Mouse (Mus musculus) retina, postnatal 1 day (tissue): ENCODE measurements around the gene Eps8l3.
"Not testable (repeated sequence)": the region's sequence is repeated elsewhere in the genome, so short reads cannot be mapped to it uniquely, and the experiment has no call there.

Source experiments
- DNase-seq: peaks from one replicate; pipeline ENCODE4 v3.0.0-alpha.2; 2012

Eps8l3 gene

DNA sequence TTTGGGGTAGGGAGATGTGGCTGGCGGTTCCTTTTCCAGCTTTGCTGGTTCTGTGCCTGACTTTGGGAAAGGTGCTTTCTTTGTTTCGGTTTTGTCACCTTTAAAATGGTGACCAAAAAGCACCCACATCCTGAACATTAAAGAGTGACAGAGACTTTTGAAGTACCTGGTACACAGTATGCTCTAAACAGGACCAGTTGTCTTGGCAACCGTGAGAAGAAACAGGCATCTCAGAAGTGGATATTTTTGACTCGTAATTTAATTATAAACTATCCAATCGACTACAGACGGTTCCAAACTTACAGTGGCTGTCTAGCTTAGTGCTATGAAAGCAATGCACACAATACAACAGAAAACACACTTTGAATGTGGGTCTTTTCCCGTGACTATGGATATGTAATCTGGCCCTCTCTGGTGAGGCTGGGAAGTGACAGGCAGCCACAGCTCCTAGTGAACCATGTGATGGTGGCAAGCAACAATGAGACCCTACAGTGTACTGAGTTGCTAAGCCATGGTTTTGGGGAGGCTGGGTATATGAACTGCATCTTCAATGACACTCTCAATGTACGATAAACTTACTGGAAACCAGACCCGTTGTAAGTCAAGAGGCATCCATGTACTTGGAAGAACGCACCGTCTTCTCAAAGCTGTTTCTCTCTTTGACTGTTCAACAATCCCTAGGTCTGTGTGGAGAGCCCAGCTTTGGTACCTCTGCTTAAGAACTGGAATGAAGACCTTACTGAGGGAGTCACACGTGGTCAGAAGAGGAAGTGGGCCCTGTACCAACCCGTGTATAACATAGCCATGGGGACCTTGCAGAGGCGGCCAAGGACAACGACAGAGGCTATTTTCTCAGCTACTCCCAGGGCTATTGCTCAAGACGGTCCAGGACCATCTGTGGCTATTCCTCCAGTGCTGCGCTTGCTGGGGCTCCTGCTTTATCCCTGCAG is 23.5 kb upstream of the Eps8l3 start:
- DNase-seq: no peak

DNA sequence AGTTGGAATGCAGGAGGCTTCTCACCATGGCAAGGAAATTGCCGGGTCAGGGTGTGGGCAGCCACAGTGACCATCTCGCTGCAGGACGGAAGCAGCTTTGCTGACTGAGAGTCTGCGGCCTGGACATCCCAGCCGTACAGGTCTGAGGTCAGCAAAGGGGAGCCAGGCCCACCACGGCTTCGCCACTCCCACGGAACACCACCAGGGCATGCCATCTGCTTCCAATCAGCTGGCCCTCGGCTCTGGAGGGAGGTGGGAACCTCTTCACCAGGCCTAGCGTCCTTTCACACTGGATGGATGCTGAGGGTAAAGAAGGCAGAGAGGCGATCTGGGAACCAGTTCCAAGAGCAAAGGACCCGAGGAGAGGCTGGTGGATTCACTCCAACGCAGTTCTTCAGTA is 21.7 kb upstream of the Eps8l3 start:
- no peak for DNase-seq

DNA sequence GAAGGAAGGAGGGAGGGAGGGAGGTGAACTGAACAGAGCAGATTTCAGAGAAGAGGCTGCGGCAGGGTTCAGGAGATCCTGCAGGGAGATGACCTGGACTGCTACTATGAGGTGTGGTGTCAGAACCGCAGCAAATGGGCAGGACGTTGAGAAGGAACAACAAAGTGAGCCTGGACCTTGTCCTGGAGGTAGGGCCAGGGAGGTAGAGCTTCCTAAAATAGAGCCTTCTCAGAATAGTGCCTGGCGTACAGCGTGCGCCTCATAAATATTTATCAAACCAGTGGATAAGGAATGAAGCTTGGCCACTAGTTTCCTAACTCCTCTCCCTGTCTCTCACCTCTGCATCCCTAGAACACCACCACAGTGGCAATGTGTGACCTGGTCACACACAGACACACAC is 19.4 kb upstream of the Eps8l3 start:
- DNase-seq: no peak

DNA sequence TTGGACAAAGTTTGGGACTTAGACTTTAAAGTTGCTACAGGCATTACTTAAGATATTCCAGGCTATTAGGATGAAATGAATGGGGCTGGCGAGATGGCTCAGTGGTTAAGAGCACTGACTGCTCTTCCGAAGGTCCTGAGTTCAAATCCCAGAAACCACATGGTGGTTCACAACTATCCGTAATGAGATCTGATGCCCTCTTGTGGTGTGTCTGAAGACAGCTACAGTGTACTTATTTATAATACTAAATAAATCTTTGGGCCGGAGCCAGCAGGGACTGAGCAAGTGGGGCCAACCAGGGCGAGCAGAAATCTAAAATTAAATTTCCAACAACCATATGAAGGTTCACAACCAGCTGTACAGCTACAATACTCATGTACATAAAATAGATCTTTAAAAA is 15.5 kb upstream of the Eps8l3 start:
- DNase-seq: not testable (repeated sequence)

- DNase-seq: no peak
These were observed 14.6 kb upstream of the Eps8l3 start for GRCm38 (mm10) chr3:107862471-107862870.

GRCm38 (mm10) chr3:107863471-107863870 is 13.6 kb upstream of the Eps8l3 start:
- no peak for DNase-seq

DNA sequence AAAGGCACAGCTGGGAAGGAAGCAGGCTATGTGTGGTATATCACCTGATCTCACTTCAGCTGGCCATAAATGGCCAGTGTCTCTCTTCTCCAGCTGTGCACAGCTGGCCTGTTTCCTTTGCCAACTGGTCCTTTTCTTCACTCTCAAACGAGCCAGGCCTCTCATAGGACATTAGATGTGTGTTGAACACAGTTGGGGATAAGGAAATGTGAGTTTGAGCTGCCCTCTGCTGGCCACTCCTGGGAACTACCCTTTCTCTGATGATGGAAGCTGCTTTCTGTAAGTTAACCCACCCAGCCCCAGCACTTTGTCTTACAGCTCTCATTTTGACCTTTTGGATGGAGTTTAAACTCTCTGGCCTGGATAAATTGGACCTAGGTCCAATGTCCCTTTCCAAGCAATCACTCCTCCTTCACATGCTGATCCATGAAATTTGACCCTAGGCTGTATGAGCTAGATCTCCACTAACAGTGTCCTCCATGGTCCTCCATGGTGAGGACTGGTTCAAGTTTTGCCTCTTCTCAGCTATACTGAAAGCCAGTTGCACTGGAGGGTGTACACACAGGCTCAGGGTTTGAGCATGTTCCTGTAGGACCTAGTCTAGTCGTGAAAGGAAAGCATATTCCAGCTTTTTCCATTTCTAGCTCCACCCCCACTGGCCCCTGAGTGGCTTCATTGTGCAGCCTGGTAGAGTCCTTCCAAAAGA is 13.0 kb upstream of the Eps8l3 start:
- peak; percentile 92 for DNase-seq

- DNase-seq: no peak
These were observed 11.5 kb upstream of the Eps8l3 start for GRCm38 (mm10) chr3:107865364-107866091.

GRCm38 (mm10) chr3:107867086-107867485 is 9.9 kb upstream of the Eps8l3 start:
- peak; percentile 94 for DNase-seq

GRCm38 (mm10) chr3:107868452-107868851 is 8.6 kb upstream of the Eps8l3 start:
- peak; percentile 39 for DNase-seq

DNA sequence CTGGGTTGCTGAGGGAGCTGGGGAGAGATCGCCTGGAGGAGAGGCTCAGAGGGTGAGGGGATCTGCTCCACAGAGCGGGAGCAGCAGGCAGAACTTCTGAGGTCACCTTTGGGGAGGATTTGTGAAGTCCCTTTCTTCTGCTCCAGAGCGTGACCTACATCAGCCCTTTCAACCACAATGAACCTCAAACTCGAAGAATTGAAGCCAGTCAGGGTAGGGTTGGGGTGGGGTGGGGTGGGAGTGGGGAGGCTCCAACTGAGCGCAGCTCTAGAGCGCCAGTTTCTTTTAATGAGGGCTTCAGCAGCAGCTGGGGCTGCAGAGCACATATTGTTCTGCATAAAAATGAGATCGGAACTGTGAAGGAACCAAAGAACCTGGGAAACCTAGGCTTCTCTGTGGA is 7.9 kb upstream of the Eps8l3 start:
- peak; percentile 94 for DNase-seq

DNA sequence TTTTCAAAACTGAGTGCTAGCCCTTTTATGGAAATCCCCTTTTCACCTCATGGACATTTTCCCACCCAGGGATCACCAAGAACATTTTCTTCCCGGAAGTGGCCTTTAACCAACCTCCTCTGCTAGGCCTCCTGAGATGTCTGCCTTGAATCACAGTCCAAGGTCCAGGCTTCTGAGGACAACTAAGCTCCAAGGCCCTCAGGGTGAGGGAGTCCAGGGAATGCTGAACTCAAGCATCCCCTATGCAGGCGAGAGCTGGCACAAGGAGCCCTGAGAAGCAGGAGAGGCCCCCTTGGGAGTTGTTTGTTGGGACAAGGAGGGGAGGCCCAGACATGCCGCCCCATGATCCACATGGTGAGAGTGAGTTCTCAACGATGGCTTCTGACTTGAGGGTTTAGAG is 7.1 kb upstream of the Eps8l3 start:
- DNase-seq: no peak

- DNase-seq: no peak
These were observed 3.4 kb upstream of the Eps8l3 start for GRCm38 (mm10) chr3:107873335-107874251.

GRCm38 (mm10) chr3:107875231-107875630 is 1.8 kb upstream of the Eps8l3 start:
- DNase-seq: no peak

DNA sequence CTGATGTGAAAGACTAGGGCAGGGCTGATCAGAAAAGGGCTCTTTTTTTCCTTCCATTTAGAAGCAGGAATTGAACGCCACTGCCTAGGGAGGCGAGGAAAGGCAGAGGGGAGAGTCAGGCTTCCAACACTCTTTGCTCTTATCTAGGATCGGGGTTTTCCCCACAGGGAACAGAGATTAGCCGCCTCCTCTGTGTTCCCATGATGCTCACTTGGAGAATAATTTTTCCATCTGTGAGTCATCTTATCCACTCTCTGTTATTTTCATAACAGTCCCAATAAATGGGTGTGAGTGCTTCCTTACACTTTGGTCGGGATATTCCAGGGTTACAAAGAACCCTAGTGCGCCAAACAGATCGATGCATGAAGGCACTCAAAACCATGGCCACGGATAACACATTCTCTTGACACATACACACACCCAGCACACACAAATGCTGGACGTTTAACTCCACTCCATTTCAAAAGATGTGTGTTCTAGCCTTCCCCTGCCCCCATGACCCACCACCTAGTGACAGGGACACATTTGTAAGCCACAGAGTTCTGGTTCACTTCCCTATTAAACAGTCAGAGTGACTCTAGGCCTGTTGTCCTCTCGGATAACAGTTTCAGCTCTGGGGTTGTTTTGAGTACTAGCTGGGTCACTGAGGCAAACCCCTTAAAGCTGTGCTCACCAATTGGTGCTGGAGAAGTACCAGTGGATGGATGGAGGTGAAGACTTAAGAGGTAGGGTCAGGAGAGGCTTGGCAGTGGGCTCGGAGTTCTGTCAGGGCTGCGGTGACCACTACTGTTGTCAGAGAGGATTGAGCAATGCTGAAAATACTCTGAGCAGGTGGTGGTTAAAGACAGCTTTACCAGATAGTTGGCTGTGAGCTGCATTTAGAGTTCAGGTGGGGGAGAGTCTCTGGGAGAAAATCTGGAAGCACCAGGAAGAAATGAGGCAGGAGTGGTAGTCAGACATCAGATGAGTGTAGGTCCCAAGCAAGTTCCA is 1.0 kb downstream of the Eps8l3 start:
- no peak for DNase-seq

DNA sequence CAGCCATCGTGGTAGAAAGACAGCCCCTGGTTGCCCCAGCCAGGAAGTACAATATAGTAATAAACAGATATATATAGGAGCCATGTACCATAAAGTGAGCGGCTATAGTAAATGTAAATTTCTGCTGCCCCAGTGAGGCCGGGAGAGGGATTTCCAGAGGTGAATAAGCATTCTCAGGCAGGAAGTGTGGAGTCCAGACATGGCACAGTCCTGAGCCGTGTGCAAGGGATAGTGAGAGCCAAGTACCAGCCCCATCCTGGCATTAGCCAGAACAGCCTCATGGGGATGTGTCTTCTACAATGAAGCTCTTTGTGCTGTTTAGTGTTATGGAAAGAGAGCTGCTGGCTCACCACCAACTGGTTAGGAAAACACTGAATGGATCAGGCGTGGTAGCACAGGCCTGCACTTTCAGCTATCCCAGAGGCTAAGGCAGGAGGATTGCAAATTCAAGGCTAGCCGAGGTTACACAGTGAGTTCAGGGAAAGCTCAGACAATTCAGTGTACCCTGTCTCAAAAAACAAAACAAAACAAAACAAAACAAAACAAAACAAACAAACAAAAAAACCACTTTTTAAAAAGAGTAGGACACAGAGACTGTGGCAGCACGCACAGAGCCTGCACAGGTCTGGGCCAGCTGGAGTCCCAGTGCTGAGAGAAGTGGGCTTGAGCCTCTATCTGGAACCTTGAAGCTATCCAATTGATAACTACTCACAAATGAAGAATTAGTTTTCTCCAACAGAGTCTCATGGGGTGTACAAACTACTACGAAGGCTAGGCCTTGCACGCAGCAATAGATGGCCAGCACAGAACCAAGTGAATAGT is 10.9 kb downstream of the Eps8l3 start:
- DNase-seq: peak; percentile 54

- not testable (repeated sequence) for DNase-seq
These were observed 12.2 kb downstream of the Eps8l3 start for GRCm38 (mm10) chr3:107889236-107889635.

DNA sequence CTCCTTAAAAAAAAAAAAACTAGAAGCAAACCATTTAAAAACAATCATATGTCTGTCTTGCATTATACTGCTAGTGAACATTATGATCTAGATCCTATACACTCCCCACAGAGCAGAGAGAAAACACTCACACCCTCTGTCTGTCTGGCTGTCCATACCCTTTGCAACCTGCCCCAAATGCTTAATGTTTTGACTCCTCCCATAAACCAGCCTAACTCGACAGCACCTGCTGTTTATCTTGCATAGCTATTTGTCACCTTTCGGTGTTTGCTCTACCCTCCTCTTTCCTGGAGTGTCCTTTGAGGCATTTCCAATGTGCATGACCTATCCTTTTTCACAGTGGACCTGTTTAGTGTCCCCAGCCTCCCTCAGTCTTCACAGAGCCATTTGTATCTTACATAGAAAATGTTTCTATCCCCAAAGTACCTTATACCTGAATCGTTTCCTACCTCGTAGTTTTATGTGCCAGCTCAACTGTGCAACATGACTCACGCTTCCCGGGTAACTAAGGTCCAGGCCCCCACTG is 18.2 kb downstream of the Eps8l3 start:
- no peak for DNase-seq

DNA sequence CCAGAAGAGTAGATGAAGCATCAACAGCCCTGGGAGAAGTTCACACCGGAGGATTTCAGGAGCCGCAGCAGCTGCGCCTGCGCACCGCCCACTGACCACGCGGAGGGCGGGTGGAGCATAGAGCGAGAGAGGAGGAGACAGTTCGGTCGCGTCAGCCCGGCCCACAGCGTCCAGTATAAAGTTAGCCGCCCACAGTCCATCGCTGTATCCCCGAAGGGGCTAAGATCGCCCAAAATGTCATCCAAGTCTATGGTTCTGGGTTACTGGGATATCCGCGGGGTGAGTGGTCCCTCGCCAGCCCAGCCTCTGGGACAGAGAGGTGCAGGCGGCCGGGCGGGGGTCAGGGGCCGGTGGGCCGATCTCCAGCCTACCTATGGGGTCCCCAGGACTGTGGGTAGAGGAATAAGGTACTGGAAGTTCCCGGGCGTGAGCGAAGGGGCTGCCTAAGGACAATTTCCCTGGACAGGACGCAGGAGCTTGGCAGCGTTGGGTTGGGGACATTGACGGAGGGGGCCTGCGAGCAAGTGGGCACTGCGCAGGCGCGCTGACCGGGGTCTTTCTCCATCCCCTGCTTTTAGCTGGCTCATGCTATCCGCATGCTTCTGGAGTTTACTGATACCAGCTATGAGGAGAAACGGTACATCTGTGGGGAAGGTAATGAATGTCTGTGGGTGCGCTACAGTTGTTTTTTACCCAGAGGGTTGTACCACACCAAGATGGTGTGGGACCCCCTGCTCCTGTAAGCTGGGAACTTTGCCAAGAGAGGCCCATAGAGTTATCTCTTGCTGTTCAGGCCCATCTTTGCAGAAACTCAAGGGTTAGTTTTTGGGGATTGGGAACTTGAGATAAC is 18.9 kb downstream of the Eps8l3 start, which contains the start of gene Gstm5:
Gstm5 (plus strand) TSS at position 102 of the 850 bp plus-strand sequence.
- DNase-seq: peak; percentile 92
